Mouse (Mus musculus) midbrain, embryonic 10.5 days (tissue): ENCODE data around the gene Limd1. TPM values are rescaled to one million over a fixed set of nuclear protein-coding genes. Genes with fewer than 3 reads are reported as not detected.
"Not testable (repeated sequence)": the region's sequence is repeated elsewhere in the genome, so short reads cannot be mapped to it uniquely, and the experiment has no call there.

ENCODE experiments used
- DNase-seq: peaks from one replicate; pipeline ENCODE4 v3.0.0-alpha.2; 2017; ENCODE audit warnings: low spot score
- H3K27ac ChIP-seq: fragments of 300-500 bp; sonication (generic); replicated peaks from 2 replicates; pipeline ENCODE4 v1.5.1; 2016; ENCODE audit warnings: mild to moderate bottlenecking
- H3K27me3 ChIP-seq: fragments of 300-500 bp; sonication (generic); 2 replicates; pipeline ENCODE4 v1.6.1; 2016; ENCODE audit warnings: low read depth, mild to moderate bottlenecking; ENCODE audit not compliant: poor library complexity, severe bottlenecking
- H3K36me3 ChIP-seq: fragments of 300-500 bp; sonication (generic); 2 replicates; pipeline ENCODE4 v1.6.1; 2016; ENCODE audit warnings: mild to moderate bottlenecking, moderate library complexity
- H3K4me1 ChIP-seq: fragments of 300-500 bp; sonication (generic); 2 replicates; pipeline ENCODE4 v1.6.1; 2016
- H3K4me3 ChIP-seq: fragments of 300-500 bp; sonication (generic); 2 replicates; pipeline ENCODE4 v1.5.1; 2016; ENCODE audit warnings: mild to moderate bottlenecking, moderate library complexity
- H3K9me3 ChIP-seq: fragments of 300-500 bp; sonication (generic); replicated peaks from 2 replicates; pipeline ENCODE4 v1.6.1; 2016; ENCODE audit warnings: mild to moderate bottlenecking
- WGBS: fragments of 180-500 bp; shearing (Covaris S2); methylation state at CpG from one replicate; pipeline ENCODE4 v1.1.7; 2016; 5-methylcytosine and 5-hydroxymethylcytosine counted together
- polyA plus RNA-seq: library from polyadenylated mRNA; unstranded; fragments of >200 nt; fragmentation: Nextera tagmentation; extraction: Ambion mirVana; gene quantifications from 2 replicates; pipeline ENCODE4 v1.2.1, GENCODE M21; 2016

The Limd1 gene
- 50.1 and 51.6 TPM in 2 replicates for polyA plus RNA-seq

DNA sequence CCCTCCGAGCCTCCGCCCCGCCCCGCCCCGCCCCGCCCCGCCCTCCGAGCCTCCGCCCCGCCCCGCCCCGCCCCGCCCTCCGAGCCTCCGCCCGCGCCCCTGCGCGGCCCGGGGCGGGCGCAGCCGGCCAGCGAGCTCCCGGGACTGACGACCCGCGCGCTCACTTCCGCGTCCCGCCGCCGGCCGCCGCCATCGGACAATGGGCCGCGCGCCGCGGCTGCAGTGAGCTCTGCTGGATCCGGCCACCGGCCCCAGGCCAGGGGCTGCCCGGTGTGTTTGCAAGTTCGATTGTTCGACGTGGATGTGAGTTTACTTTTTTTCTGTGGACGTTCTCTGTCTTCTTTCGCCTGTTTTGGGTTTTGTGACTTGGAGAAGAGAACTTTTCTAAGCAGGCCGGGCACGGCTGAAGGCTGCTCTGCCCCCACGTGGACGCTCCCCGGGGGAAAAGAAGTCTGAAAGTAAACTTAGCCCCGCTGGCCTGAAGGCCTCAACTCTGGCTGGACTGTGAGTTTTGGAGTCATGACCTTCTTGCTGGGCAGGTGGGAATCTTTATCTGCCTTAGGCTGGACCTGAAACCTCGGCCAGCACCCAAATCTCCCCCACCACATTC, at the start of gene Limd1:
Gene Limd1 (plus strand): TSS at position 121 of the 610 bp plus-strand sequence.
- Histone ChIP-seq H3K27me3 (no peaks in the 10 kb centered on the region; the same call in 1 of the 2 replicates), H3K9me3 (no peaks in the 10 kb centered on the region; the same call in 1 of the 2 replicates), H3K36me3 (peaks cover 40% of the 10 kb centered on the region), H3K27ac (peak within 1 kb of the TSS; percentile 88), H3K4me1 (peaks cover 57% of the 10 kb centered on the region), H3K4me3 (peak within 1 kb of the TSS; percentile 73)
- under 1% methylated on average over 54 of the region's 57 CpGs for WGBS
- no peak for DNase-seq

- no peak overlapping the region for H3K4me3 ChIP-seq
- 88% methylated on average over 4 of the region's 4 CpGs for WGBS
- H3K9me3 ChIP-seq, result no peaks in the 10 kb centered on the region
- no peak overlapping the region for H3K27ac ChIP-seq
- H3K27me3 ChIP-seq, result no peaks in the 10 kb centered on the region
- no peak for DNase-seq
- H3K4me1 ChIP-seq, result peaks cover 8% of the 10 kb centered on the region
- 0 out of 2 replicates have a peak, but pooled peaks cover 10% of the 10 kb centered on the region for H3K36me3 ChIP-seq
Measured at GRCm38 (mm10) chr9:123429863-123430262, 48.6 kb upstream of the Limd1 start.

DNA sequence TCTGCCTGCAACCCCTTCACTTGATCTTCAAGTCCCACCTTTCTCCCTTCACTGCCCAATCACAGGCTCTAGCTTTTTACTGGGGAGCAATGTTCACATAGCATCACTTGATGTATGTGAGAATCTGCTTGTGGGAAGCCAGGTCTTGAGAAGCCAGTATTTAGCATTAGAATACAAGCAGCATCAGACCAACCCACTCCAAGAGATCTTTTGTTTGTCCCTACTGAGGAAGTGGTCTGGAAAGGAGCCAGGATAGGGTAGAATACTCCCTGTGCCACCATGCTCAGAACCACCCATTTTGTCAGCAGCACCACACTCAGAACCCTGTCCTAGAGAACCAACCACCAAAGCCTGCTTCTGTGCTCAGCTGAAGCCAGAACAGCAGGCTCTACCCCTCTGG, 47.5 kb upstream of the Limd1 start:
- peaks cover 8% of the 10 kb centered on the region for H3K4me1 ChIP-seq
- no peak overlapping the region for H3K4me3 ChIP-seq
- H3K9me3 ChIP-seq, result no peaks in the 10 kb centered on the region
- DNase-seq, result no peak
- H3K27me3 ChIP-seq, result no peaks in the 10 kb centered on the region
- peak overlapping the region; percentile 49; the same call in 1 of the 2 replicates for H3K27ac ChIP-seq
- H3K36me3 ChIP-seq, result peaks cover 12% of the 10 kb centered on the region

DNA sequence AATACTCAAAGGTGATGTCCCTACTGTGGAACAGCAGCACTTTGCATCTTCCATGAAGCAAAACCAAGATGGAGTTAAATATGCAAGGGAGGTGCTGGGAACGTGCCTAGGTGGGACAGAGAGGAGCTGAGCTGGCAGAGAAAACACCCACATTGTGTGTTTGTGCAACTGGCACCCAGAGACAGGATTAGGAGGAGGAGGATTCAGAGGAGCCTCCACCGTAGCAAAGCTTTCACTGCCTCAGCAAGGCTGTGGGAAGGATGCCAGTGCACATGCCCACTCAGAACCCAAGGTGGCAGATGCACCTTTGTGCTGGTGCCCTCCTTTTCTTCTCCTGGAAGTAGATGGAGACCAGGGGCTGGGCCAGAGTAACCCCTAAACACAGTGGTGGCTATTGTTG, 40.3 kb upstream of the Limd1 start:
- peaks cover 6% of the 10 kb centered on the region for H3K4me1 ChIP-seq
- DNase-seq, result no peak
- H3K9me3 ChIP-seq, result no peaks in the 10 kb centered on the region
- no peaks in the 10 kb centered on the region for H3K27me3 ChIP-seq
- H3K36me3 ChIP-seq, result peaks cover 40% of the 10 kb centered on the region
- no peak overlapping the region for H3K4me3 ChIP-seq
- H3K27ac ChIP-seq, result no peak overlapping the region
- WGBS, result 79% methylated on average over 2 of the region's 2 CpGs

GRCm38 (mm10) chr9:123440230-123441058, 38.1 kb upstream of the Limd1 start:
- Histone ChIP-seq H3K27me3 (no peaks in the 10 kb centered on the region), H3K4me1 (peaks cover 6% of the 10 kb centered on the region), H3K9me3 (no peaks in the 10 kb centered on the region), H3K27ac (peak overlapping the region; percentile 52; the same call in 1 of the 2 replicates), H3K36me3 (peaks cover 35% of the 10 kb centered on the region), H3K4me3 (no peak overlapping the region)
- 53% methylated on average over 5 of the region's 5 CpGs for WGBS
- DNase-seq, result no peak

DNA sequence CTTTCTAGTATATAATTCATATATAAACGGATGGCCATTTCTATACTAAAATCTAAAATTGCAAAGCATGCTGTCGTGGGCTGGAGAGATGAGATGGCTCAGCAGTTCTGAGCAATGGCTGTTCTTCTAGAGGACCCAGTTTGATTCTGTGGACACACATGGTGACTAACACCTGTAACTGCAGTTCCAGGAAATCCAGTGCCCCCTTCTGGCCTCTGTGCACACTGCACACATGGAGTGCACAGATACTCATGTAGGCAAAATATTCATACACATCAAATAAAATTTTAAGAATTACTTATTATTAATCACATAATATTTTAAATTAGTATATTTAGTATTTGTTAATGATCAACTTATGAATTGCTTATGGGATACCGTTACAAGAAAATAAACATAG, 31.4 kb upstream of the Limd1 start:
- WGBS, result over 99% methylated on average over 3 of the region's 3 CpGs
- DNase-seq, result not testable (repeated sequence)

DNA sequence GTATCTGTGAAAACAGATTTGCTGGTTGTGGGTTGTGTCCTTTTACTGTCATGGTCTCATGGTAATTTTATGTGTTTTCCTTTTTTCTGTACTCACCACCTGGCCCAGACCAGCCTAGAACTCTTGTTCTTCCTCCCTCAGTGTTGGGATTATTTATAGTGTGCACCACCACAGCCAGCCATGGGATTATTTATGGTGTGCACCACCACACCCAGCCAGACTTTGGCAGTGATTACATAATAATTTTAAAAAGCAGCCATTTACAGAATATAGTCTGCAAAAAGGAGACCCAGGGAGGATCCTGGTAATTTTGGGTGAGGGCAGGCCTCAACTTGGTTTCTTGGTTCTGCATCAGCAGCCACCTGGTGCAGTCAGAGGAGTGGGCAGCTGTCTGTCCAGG, 29.9 kb upstream of the Limd1 start:
- Histone ChIP-seq H3K36me3 (peaks cover 5% of the 10 kb centered on the region), H3K27ac (no peak overlapping the region), H3K9me3 (no peaks in the 10 kb centered on the region), H3K4me3 (no peak overlapping the region), H3K4me1 (no peaks in the 10 kb centered on the region), H3K27me3 (no peaks in the 10 kb centered on the region)
- no peak for DNase-seq

More for the DNA sequence above, 31.4 kb upstream of the Limd1 start:
- not testable (repeated sequence) for H3K4me1 ChIP-seq, H3K27ac ChIP-seq, H3K9me3 ChIP-seq, H3K27me3 ChIP-seq, H3K4me3 ChIP-seq, H3K36me3 ChIP-seq

DNA sequence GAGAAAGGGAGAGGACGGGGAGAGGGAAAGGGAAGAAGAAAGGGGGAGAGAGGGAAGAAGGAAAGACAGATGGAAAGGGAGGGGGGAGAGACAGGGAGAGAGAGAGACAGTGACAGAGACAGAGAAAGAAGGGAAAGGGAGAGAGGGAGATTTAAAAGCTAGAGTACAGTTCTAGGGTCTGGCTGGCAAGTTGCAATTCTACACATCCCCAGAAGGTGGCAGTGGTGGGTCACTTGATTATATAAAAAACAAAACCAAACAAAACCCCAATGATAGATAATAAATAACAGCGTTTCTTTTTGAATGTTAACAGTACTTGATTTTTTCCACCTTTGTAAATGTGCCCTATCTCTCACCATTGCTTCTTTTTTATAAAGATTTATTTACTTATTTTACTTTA, 28.3 kb upstream of the Limd1 start:
- WGBS, result 45% methylated on average over 2 of the region's 2 CpGs
- Histone ChIP-seq H3K27ac (no peak overlapping the region), H3K4me3 (no peak overlapping the region), H3K9me3 (no peaks in the 10 kb centered on the region), H3K27me3 (no peaks in the 10 kb centered on the region), H3K36me3 (peaks cover 5% of the 10 kb centered on the region), H3K4me1 (no peaks in the 10 kb centered on the region)
- DNase-seq, result peak; percentile 36

DNA sequence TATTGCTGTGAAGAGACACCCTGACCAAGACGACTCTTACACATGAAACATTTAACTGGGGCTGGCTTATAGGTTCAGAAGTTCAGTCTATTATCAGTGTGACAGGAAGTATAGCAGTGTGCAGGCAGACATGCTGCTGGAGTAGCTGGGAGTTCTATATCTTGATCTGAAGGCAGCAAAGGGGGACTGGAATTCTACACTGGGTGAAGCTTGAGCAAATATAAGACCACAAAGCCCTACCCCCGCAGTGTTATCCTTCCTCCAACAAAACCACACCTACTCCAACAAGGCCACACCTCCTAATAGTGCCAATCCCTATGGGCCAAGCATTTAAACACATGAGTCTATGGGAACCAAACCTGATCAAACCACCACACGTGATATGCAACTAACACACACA, 26.7 kb upstream of the Limd1 start:
- H3K36me3 ChIP-seq, result peaks cover 14% of the 10 kb centered on the region
- H3K4me3 ChIP-seq, result no peak overlapping the region
- 86% methylated on average over 3 of the region's 3 CpGs for WGBS
- DNase-seq, result no peak
- H3K4me1 ChIP-seq, result peaks cover 3% of the 10 kb centered on the region
- H3K27ac ChIP-seq, result no peak overlapping the region
- H3K27me3 ChIP-seq, result no peaks in the 10 kb centered on the region
- H3K9me3 ChIP-seq, result no peaks in the 10 kb centered on the region

- Histone ChIP-seq H3K4me3 (no peak overlapping the region), H3K27ac (0 out of 2 replicates have a peak overlapping the region, but pooled peaks have one; percentile 15), H3K4me1 (peaks cover 11% of the 10 kb centered on the region), H3K36me3 (peaks cover 26% of the 10 kb centered on the region), H3K9me3 (peaks cover 3% of the 10 kb centered on the region), H3K27me3 (peaks cover 3% of the 10 kb centered on the region; the same call in 1 of the 2 replicates)
- 61% methylated on average over 9 of the region's 9 CpGs for WGBS
- DNase-seq, result no peak
Measured at GRCm38 (mm10) chr9:123456634-123457602, 21.6 kb upstream of the Limd1 start.

DNA sequence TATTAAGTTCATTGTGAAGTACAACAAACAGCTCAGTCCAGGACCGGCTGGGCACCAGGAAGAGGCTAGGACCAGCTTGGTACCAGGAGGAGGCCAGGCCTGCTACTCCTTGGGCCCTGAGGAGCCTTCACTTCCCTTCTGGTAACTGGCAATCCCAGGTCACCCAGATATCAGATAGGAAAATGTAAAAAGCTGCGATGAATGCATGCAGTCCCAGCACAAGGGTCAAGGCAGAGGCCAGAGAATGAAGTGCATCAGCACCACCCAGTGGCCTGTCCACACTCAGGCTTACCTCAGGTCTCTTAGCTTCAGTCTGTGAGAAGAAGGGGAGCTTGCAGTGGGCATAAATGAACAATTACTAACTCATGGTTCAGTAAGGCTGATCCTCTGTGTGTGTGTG, 20.9 kb upstream of the Limd1 start:
- H3K27ac ChIP-seq, result no peak overlapping the region
- H3K4me1 ChIP-seq, result peaks cover 11% of the 10 kb centered on the region
- WGBS, result 74% methylated on average over 2 of the region's 2 CpGs
- peaks cover 26% of the 10 kb centered on the region for H3K36me3 ChIP-seq
- peak; percentile 19 for DNase-seq
- peaks cover 4% of the 10 kb centered on the region; the same call in 1 of the 2 replicates for H3K27me3 ChIP-seq
- peaks cover 4% of the 10 kb centered on the region for H3K9me3 ChIP-seq
- H3K4me3 ChIP-seq, result no peak overlapping the region

- H3K4me3 ChIP-seq, result no peak overlapping the region
- WGBS, result 72% methylated on average over 4 of the region's 4 CpGs
- DNase-seq, result no peak
- H3K36me3 ChIP-seq, result peaks cover 12% of the 10 kb centered on the region; the same call in 1 of the 2 replicates
- H3K27me3 ChIP-seq, result no peaks in the 10 kb centered on the region
- no peaks in the 10 kb centered on the region for H3K4me1 ChIP-seq
- no peaks in the 10 kb centered on the region for H3K9me3 ChIP-seq
- H3K27ac ChIP-seq, result no peak overlapping the region
Measured at GRCm38 (mm10) chr9:123467141-123467620, 11.3 kb upstream of the Limd1 start.
